Mouse (Mus musculus) adrenal gland, postnatal 10 days (tissue): Measurements from ENCODE around the gene 6430548M08Rik. TPM values are rescaled to one million over a fixed set of nuclear protein-coding genes. Genes with fewer than 3 reads are reported as not detected.

Experiments
- DNase-seq: peaks from one replicate; pipeline ENCODE4 v3.0.0; 2021; ENCODE audit warnings: mixed read lengths
- long read RNA-seq, 2 experiments: library from polyadenylated mRNA; stranded (forward); transcript quantifications; one replicate each; pipeline ENCODE4 v2.0.0; 2021
- total RNA-seq, 2 experiments: library from RNA; stranded (reverse); gene quantifications; 2 replicates each; pipeline ENCODE4 v1.2.3; 2021

The 6430548M08Rik gene
- total RNA-seq = 10 to 100 TPM; 39.7 to 41.9 TPM
- long read RNA-seq, experiment 1, full-length matches to known transcripts = 12 of 33 reads
- long read RNA-seq, experiment 1, partial matches to known transcripts = 4 of 33 reads
- long read RNA-seq, experiment 1, other reads (novel, unspliced or antisense) = 17 of 33 reads
- long read RNA-seq, experiment 2, full-length matches to known transcripts = 13 of 24 reads
- long read RNA-seq, experiment 2, partial matches to known transcripts = 11 of 24 reads
- long read RNA-seq, experiment 2, other reads (novel, unspliced or antisense) = 0 of 24 reads

- DNase-seq = peak; percentile 100
Observed at GRCm38 (mm10) chr8:120113758-120114255, at the start of gene 6430548M08Rik. Gene 6430548M08Rik, plus strand, starts transcription at chr8:120114152.

- DNase-seq = no peak
Observed at GRCm38 (mm10) chr8:120065611-120066010, 48.3 kb upstream of the 6430548M08Rik start.

DNA sequence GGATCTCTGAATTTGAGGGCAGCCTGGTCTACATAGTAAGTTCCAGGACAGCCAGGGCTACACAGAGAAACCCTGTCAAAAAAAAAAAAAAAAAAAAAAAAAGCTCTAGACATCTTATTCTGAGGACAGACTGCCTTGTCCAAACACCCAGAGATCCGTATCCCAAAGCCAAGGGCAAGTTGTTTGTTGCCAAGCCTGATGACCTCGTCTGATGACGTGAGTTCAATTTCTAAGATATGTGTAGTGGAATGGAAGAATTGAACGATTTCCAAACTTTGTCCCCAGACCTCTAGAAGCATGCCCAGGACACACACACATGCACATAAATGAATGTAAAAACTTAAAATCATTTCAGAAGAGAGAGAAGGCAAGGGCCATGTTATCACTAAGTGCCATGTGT lies 47.7 kb upstream of the 6430548M08Rik start:
- DNase-seq = peak; percentile 45

- DNase-seq = peak; percentile 40
Observed at GRCm38 (mm10) chr8:120067936-120068668, 45.9 kb upstream of the 6430548M08Rik start.

GRCm38 (mm10) chr8:120071684-120072083 lies 42.3 kb upstream of the 6430548M08Rik start:
- peak; percentile 91 for DNase-seq

- DNase-seq = peak; percentile 74
Observed at GRCm38 (mm10) chr8:120072259-120072658, 41.7 kb upstream of the 6430548M08Rik start.

- DNase-seq = peak; percentile 39
Observed at GRCm38 (mm10) chr8:120072827-120073226, 41.1 kb upstream of the 6430548M08Rik start.

DNA sequence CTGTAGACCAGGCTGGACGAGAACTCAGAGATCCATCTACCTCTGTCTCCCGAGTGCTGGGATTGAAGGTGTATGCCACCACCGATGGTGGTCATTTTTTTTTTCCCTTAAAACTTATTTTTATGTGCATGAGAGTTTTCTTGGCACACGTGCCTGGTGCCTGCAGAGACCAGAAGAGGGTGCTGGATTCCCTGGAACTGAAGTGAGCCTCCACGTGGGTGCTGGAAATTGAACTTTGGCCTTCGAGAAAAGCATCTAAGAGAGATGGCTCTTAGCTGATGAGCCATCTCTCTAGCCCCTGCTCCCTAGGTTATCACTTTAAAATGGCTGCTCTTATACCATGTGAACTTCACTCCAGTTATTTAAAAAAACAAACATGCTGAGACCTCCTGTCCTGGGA lies 39.4 kb upstream of the 6430548M08Rik start:
- no peak for DNase-seq

- DNase-seq = no peak
Observed at GRCm38 (mm10) chr8:120075347-120075746, 38.6 kb upstream of the 6430548M08Rik start.

DNA sequence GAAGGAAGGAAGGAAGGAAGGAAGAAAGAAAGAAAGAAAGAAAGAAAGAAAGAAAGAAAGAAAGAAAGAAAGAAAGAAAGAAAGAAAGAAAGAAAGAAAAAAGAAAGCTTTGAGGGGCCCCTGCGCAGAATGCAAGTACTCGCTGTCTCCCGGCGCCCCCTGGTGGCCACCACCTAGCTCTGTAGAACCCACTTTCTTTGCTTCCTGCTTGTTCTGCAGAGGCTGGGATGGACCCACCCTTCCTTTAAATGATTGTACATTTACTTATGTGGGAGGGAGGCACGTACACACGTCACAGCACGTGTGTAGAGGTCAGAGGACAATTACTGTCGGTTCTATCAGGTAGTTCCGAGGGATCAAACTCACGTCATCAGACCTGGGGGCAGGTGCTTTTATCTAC lies 35.9 kb upstream of the 6430548M08Rik start:
- peak; percentile 91 for DNase-seq

DNA sequence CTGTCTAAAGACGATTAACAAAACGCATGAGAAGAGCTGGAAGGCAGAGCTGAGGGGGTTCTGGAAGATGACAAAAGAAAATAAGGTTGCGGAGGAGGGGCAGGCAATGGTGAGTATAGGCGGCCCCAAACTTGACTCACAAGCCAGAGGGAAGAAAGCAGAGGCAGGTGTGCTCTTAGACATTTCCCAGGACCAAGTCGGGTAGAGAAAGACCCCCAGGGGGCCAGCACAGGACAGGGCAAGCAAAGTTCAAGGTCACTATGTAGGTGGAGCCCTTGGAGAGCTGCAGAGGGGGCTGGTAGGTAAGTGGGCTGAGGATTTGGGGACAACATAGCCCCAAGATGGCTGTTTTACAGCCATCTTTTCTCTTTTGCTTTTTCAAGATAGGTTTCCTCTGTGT lies 34.6 kb upstream of the 6430548M08Rik start:
- no peak for DNase-seq

DNA sequence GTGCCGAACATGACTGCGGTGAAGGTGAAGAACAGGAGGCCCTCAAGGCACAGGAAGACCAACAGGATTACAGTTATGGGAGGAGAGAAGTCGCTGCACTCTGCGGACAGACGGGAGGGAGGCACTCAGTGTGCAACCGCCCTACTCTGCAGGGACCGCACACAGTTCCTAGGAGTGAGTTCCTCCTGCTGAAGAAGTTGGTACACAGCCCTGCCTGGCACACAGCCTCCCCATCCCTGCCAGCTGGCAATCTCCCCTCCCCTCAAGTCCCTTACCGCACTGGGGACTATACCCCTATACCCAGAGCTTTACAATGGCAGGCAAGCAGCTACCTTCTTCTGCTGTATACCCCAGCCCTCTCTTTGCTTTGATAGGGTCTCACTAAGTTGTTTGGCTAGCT lies 30.7 kb upstream of the 6430548M08Rik start:
- peak; percentile 74 for DNase-seq

GRCm38 (mm10) chr8:120084783-120085182 lies 29.2 kb upstream of the 6430548M08Rik start:
- no peak for DNase-seq

DNA sequence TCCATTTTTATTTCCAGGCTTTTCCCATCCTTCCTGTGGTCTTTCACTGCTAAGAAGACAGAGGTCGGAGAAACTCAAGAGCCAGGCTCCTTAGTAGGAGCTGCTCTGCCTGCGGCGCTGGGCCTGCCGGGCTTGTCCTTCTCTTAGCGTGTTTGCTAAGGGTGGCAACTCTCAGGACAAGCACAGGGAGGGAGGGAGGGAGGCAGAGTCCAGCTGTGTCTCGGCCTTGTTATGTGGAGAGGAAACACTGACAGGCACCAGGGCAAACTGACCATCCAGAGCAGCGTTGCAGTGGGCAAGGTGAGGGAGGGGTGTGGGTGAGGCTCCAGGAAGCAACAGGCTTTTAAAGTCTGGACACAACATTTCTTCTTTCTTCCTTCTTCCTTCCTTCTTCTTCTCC lies 24.4 kb upstream of the 6430548M08Rik start:
- no peak for DNase-seq

- DNase-seq = no peak
Observed at GRCm38 (mm10) chr8:120091032-120091431, 22.9 kb upstream of the 6430548M08Rik start.

DNA sequence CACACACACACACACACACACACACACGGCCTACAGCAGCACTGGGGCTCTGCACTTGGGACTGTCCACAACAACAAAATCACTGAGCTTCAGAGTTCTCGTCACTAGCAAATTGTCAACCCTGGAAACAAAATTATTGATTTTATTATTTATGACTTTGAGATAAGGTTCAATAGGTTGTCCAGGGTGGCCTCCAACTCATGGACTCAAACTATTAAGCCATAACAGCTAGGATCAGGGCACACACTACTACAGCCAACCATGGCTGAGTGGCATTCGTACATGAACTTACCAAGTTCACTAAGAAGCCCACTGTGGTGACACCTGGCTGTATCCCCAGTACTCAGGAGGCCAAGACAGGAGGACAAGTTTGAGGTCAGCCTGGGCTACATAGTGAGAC lies 20.8 kb upstream of the 6430548M08Rik start:
- DNase-seq = no peak

DNA sequence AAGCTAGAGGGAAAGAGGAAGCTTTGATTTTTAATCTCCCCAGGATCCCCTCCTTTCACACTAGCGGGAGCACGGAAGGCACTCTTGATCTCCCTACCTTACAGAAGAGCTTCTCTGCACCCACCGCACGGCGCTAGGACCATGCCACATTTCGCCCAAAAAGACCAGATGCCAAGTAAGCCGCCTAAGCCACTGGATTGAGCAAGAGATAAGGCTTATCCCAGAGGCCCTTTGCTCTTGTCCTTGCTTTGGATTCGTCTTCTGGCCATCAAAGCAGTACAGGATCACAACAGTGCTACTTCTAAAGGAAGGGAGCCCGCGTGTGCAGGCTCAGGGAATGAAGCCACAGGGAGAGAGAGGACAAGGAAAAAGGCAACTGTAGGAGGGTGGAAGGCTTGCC lies 19.2 kb upstream of the 6430548M08Rik start:
- DNase-seq = no peak

DNA sequence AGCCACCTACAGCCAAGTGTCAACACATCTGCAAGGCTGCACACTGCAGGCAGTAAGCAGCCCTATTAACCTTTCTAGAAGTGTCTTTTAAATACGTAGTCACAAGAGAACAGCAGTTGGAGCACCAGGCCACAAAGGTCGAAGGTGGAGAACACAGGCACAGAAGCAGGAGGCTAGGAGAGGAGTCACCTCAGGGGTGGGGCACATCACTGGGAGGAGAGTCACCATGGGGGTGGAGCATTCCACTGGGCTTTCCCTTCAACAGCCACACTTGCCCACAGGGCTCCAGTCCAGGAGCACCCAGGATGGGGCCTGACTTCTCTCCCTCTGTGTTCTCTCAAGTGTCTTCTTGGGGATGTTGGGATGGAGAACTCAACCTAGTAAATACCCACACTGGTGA lies 17.5 kb upstream of the 6430548M08Rik start:
- no peak for DNase-seq

DNA sequence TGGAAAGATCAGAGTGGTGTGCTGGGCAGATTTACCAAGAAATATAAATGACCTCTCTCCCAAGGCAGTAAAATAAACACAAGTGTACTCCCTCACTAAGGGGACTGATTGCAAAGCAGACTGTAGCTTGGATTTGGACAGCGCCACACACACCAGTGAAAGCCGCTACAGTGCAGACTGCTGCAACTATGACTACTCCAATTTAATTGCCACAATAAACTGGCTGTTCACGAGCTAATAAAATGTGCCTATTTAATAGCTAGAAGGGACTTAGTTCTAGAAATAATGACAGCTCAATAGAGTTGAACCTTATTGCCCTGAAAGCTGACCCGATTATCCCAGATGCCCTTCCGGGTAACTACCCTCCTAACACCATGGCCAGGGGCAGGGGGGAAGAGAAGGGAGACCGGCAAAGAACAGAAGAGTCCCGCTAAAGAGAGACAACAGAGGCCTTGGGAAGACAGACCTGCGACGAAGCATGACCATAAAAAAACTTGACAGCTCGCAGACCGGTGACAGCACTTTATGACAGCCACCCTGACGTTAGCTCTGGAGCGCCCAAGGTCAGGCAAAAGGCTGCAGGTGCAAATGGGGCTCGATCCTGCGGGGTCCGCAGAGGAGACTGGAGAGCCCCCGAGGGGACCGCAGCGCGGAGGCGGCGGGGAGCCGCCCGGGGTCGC lies 13.4 kb upstream of the 6430548M08Rik start:
- DNase-seq = peak; percentile 49

DNA sequence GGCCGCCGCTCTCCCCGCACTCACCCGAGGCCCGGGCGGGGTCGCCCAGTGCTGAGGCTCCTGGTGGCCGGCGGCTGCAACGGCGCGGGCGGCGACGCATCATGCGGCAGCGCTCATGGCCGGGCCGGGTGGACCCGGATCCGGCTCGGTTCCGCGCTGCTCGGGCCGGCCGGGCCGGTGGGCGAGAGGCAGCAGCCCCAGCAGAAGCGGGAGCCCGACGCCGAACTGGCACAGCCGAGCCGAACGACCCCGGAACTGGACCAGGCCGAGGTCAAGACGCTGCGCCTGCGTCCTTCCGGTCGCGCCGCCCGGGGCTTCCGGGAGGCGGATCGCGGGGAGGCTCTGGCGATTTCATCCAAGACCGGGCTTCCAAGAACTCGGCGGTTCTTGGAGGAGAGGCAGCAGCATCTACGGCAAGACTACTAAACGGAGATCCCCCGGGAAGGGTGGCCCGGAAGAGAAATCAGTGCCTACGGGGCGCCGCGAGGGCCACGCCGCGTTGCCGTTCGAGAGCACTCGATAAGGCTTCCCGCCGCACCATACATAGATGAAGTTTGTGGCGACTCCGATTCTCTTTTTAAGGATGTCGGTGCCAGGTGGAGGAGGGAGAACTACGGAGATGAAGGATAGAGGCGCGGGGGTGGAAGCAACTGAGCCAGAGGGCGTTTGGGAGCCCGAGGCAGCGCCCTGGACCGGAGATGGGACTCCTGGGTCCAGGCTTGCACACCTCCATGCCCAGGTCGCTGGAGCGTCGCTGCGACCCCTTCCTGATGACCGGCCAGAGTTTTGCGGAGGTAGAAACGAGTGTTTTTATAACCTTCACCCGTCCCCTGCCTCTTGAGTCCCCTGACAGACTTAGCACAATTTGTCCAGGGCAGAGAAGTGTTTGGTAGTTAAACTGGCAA lies 12.6 kb upstream of the 6430548M08Rik start, which contains the start of gene Zdhhc7:
Zdhhc7 (minus strand) TSS at position 415 of the 905 bp plus-strand sequence.
- DNase-seq = peak; percentile 91

DNA sequence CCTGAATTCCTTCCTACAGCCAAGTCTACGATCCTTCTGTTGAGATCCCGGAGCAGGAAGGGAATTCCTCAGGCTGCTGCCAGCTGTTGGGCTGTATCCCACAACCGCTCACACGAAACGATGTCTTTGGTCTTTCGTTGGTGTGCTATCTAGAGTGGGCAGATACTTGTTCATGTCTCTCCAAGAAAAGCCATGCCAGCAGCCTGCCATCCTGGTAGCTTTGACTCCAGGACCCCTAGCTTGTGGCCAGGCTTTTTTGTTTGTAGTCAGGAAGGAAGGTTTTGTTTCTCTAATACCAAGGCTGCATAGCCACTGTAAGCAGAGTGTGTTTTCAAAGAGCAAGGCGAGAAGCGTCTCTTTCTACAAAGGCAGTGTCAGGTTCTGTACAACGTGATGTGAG lies 10.0 kb upstream of the 6430548M08Rik start:
- DNase-seq = no peak
